Mouse (Mus musculus): ENCODE data around the gene Dalrd3. TPM values are rescaled to one million over a fixed set of nuclear protein-coding genes. Genes with fewer than 3 reads are reported as not detected.

Gene Dalrd3
- polyA plus RNA-seq, 1 experiment from 2014 or later: 71.9 TPM

- Histone ChIP-seq H3K36me3 (ENCODE audit: control insufficient read depth, insufficient read depth, low read length) (peaks cover 52% of the 10 kb centered on the region), H3K4me2 (ENCODE audit: low read length) (peak within 1 kb of the TSS; percentile 96), H3K27me3 (ENCODE audit: control insufficient read depth, insufficient read depth, low read length) (no peaks in the 10 kb centered on the region), H3K4me3 (ENCODE audit: control insufficient read depth in 1 of 2, insufficient read depth in 1 of 2, low read depth in 1 of 2, low read length in 2 of 2) (peak within 1 kb of the TSS; percentile 80 to 81), H3K27ac (replicated peaks in 1 of 2; ENCODE audit: control insufficient read depth in 1 of 2, insufficient read depth in 1 of 2, low read depth in 2 of 2, low read length in 2 of 2) (peak within 1 kb of the TSS; percentile 88 to 94), H3K9ac (ENCODE audit: low read length) (peak within 1 kb of the TSS; percentile 90), H3K4me1 (ENCODE audit: control insufficient read depth in 2 of 2, insufficient read depth in 2 of 2, low read length in 2 of 2) (peaks cover 14 to 28% of the 10 kb centered on the region in 2 experiments), H3K9me3 (ENCODE audit: control insufficient read depth, low read length) (no peaks in the 10 kb centered on the region)
- under 1% methylated on average over 69 of the region's 73 CpGs for WGBS
- peak; percentile 79 for ATAC-seq (ENCODE audit: insufficient number of reproducible peaks, insufficient read depth, low FRiP score, low read depth)
Measured at GRCm38 (mm10) chr9:108566815-108567776, 2.6 kb upstream of the Dalrd3 start, which contains the start of gene Ndufaf3. TSS of gene Ndufaf3 (minus strand) at chr9:108567434.

DNA sequence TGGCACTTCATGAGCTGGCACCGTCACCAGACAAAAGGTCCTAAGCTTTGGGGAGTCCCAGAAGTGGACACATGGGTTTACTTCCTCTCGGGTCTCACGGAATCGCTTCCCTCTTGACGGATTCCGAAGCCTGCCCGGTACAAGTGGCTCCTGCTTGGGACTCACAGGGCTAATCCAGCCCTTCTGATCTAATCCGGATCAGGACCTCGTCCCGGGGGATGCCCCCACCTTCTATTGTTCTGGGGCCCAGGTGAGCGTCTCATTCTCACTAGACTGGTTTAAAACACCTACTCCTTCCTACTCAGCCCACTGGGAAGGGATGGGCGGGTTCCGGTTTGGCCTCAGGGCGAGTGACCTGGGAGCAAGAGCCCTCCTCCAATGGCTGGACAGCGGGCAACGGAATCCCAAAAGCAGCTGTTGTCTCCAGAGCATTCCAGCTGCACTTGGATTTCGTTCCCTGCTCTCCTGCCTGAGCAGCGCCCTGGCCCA lies 1.7 kb upstream of the Dalrd3 start:
- 9% methylated on average over 18 of the region's 18 CpGs for WGBS
- peak overlapping the region; percentile 80 to 81 for H3K4me3 ChIP-seq (ENCODE audit: control insufficient read depth in 1 of 2, insufficient read depth in 1 of 2, low read depth in 1 of 2, low read length in 2 of 2)
- ATAC-seq (ENCODE audit: insufficient number of reproducible peaks, insufficient read depth, low FRiP score, low read depth): no peak
- H3K27me3 ChIP-seq (ENCODE audit: control insufficient read depth, insufficient read depth, low read length): no peaks in the 10 kb centered on the region
- peak overlapping the region; percentile 85 to 94 for H3K27ac ChIP-seq (replicated peaks in 1 of 2; ENCODE audit: control insufficient read depth in 1 of 2, insufficient read depth in 1 of 2, low read depth in 2 of 2, low read length in 2 of 2)
- H3K4me2 ChIP-seq (ENCODE audit: low read length): peak overlapping the region; percentile 96
- no peaks in the 10 kb centered on the region for H3K9me3 ChIP-seq (ENCODE audit: control insufficient read depth, low read length)
- peak overlapping the region; percentile 90 for H3K9ac ChIP-seq (ENCODE audit: low read length)
- H3K36me3 ChIP-seq (ENCODE audit: control insufficient read depth, insufficient read depth, low read length): peaks cover 52% of the 10 kb centered on the region
- H3K4me1 ChIP-seq (ENCODE audit: control insufficient read depth in 2 of 2, insufficient read depth in 2 of 2, low read length in 2 of 2): peaks cover 14 to 28% of the 10 kb centered on the region in 2 experiments

GRCm38 (mm10) chr9:108568511-108568921 lies 1.2 kb upstream of the Dalrd3 start:
- Histone ChIP-seq H3K4me2 (ENCODE audit: low read length) (peak overlapping the region; percentile 96), H3K9ac (ENCODE audit: low read length) (no peak overlapping the region; the same call in 1 of the 2 replicates), H3K4me3 (ENCODE audit: control insufficient read depth in 1 of 2, insufficient read depth in 1 of 2, low read depth in 1 of 2, low read length in 2 of 2) (peak overlapping the region; percentile 80 to 81), H3K27me3 (ENCODE audit: control insufficient read depth, insufficient read depth, low read length) (no peaks in the 10 kb centered on the region), H3K36me3 (ENCODE audit: control insufficient read depth, insufficient read depth, low read length) (peaks cover 53% of the 10 kb centered on the region), H3K27ac (replicated peaks in 1 of 2; ENCODE audit: control insufficient read depth in 1 of 2, insufficient read depth in 1 of 2, low read depth in 2 of 2, low read length in 2 of 2) (peak overlapping the region in 1 of 2 experiments; percentile 94; a peak in 1 of 4 replicates), H3K9me3 (ENCODE audit: control insufficient read depth, low read length) (no peaks in the 10 kb centered on the region), H3K4me1 (ENCODE audit: control insufficient read depth in 2 of 2, insufficient read depth in 2 of 2, low read length in 2 of 2) (peaks cover 14 to 28% of the 10 kb centered on the region in 2 experiments)
- ATAC-seq (ENCODE audit: insufficient number of reproducible peaks, insufficient read depth, low FRiP score, low read depth): no peak
- 62% methylated on average over 17 of the region's 17 CpGs for WGBS

- no peaks in the 10 kb centered on the region for H3K9me3 ChIP-seq (ENCODE audit: control insufficient read depth, low read length)
- H3K9ac ChIP-seq (ENCODE audit: low read length): peak overlapping the region; percentile 80
- peaks cover 14 to 31% of the 10 kb centered on the region in 2 experiments for H3K4me1 ChIP-seq (ENCODE audit: control insufficient read depth in 2 of 2, insufficient read depth in 2 of 2, low read length in 2 of 2)
- peak overlapping the region; percentile 66 to 70 for H3K4me3 ChIP-seq (ENCODE audit: control insufficient read depth in 1 of 2, insufficient read depth in 1 of 2, low read depth in 1 of 2, low read length in 2 of 2)
- H3K27ac ChIP-seq (replicated peaks in 1 of 2; ENCODE audit: control insufficient read depth in 1 of 2, insufficient read depth in 1 of 2, low read depth in 2 of 2, low read length in 2 of 2): peak overlapping the region in 1 of 2 experiments; percentile 39; a peak in 2 of 4 replicates
- under 1% methylated on average over 40 of the region's 40 CpGs for WGBS
- H3K4me2 ChIP-seq (ENCODE audit: low read length): peak overlapping the region; percentile 95
- peaks cover 52% of the 10 kb centered on the region for H3K36me3 ChIP-seq (ENCODE audit: control insufficient read depth, insufficient read depth, low read length)
- ATAC-seq (ENCODE audit: insufficient number of reproducible peaks, insufficient read depth, low FRiP score, low read depth): no peak
- no peaks in the 10 kb centered on the region for H3K27me3 ChIP-seq (ENCODE audit: control insufficient read depth, insufficient read depth, low read length)
Measured at GRCm38 (mm10) chr9:108570207-108570896, 666 bp downstream of the Dalrd3 start.

GRCm38 (mm10) chr9:108571401-108571973 lies 1.8 kb downstream of the Dalrd3 start:
- Histone ChIP-seq H3K27ac (replicated peaks in 1 of 2; ENCODE audit: control insufficient read depth in 1 of 2, insufficient read depth in 1 of 2, low read depth in 2 of 2, low read length in 2 of 2) (no peak overlapping the region), H3K4me2 (ENCODE audit: low read length) (no peak overlapping the region), H3K27me3 (ENCODE audit: control insufficient read depth, insufficient read depth, low read length) (no peaks in the 10 kb centered on the region), H3K9me3 (ENCODE audit: control insufficient read depth, low read length) (no peaks in the 10 kb centered on the region), H3K36me3 (ENCODE audit: control insufficient read depth, insufficient read depth, low read length) (peaks cover 58% of the 10 kb centered on the region), H3K4me3 (ENCODE audit: control insufficient read depth in 1 of 2, insufficient read depth in 1 of 2, low read depth in 1 of 2, low read length in 2 of 2) (no peak overlapping the region), H3K9ac (ENCODE audit: low read length) (no peak overlapping the region), H3K4me1 (ENCODE audit: control insufficient read depth in 2 of 2, insufficient read depth in 2 of 2, low read length in 2 of 2) (peaks cover 11 to 30% of the 10 kb centered on the region in 2 experiments)
- ATAC-seq (ENCODE audit: insufficient number of reproducible peaks, insufficient read depth, low FRiP score, low read depth): no peak
- WGBS: 95% methylated on average over 16 of the region's 16 CpGs

GRCm38 (mm10) chr9:108572321-108572720 lies 2.6 kb downstream of the Dalrd3 start:
- H3K4me3 ChIP-seq (ENCODE audit: control insufficient read depth in 1 of 2, insufficient read depth in 1 of 2, low read depth in 1 of 2, low read length in 2 of 2): no peak overlapping the region
- H3K9ac ChIP-seq (ENCODE audit: low read length): no peak overlapping the region
- ATAC-seq (ENCODE audit: insufficient number of reproducible peaks, insufficient read depth, low FRiP score, low read depth): no peak
- 89% methylated on average over 10 of the region's 10 CpGs for WGBS
- no peak overlapping the region for H3K27ac ChIP-seq (replicated peaks in 1 of 2; ENCODE audit: control insufficient read depth in 1 of 2, insufficient read depth in 1 of 2, low read depth in 2 of 2, low read length in 2 of 2)
- peaks cover 18 to 38% of the 10 kb centered on the region in 2 experiments for H3K4me1 ChIP-seq (ENCODE audit: control insufficient read depth in 2 of 2, insufficient read depth in 2 of 2, low read length in 2 of 2)
- no peaks in the 10 kb centered on the region for H3K9me3 ChIP-seq (ENCODE audit: control insufficient read depth, low read length)
- no peaks in the 10 kb centered on the region for H3K27me3 ChIP-seq (ENCODE audit: control insufficient read depth, insufficient read depth, low read length)
- no peak overlapping the region for H3K4me2 ChIP-seq (ENCODE audit: low read length)
- H3K36me3 ChIP-seq (ENCODE audit: control insufficient read depth, insufficient read depth, low read length): peaks cover 58% of the 10 kb centered on the region

Data from heart, embryonic 14.5 days (tissue).